Mouse (Mus musculus) CH12.LX (cell line): ENCODE results near the gene Itga9. TPM values are rescaled to one million over a fixed set of nuclear protein-coding genes. Genes with fewer than 3 reads are reported as not detected.

Experiments used
- DNase-seq: peaks from one replicate; pipeline ENCODE4 v3.0.0-alpha.2; 2013; ENCODE audit errors: extremely low read depth
- H3K27ac ChIP-seq: 2 replicates; pipeline ENCODE4 v1.5.1; 2012; ENCODE audit warnings: low read depth, mild to moderate bottlenecking, control low read depth, moderate library complexity; ENCODE audit not compliant: insufficient read depth
- H3K27me3 ChIP-seq: replicated peaks from 2 replicates; pipeline ENCODE3; 2012; ENCODE audit warnings: inconsistent platforms
- H3K36me3 ChIP-seq, 2 experiments: replicated peaks in 1 of 2; 2 replicates each; pipeline versions ENCODE3 to v1.6.1; 2012; ENCODE audit warnings: inconsistent platforms in 1 of 2, low read length in 1 of 2, mild to moderate bottlenecking in 1 of 2, mixed read lengths in 1 of 2, moderate library complexity in 1 of 2; ENCODE audit not compliant: control insufficient read depth in 1 of 2, insufficient read depth in 1 of 2
- H3K4me1 ChIP-seq, 2 experiments: 2 replicates each; pipeline ENCODE4 v1.6.1; 2012; ENCODE audit warnings: inconsistent platforms in 1 of 2, moderate library complexity in 1 of 2; ENCODE audit not compliant: insufficient read depth in 2 of 2, control insufficient read depth in 1 of 2
- H3K4me2 ChIP-seq: 2 replicates; pipeline ENCODE4 v1.6.1; 2012; ENCODE audit warnings: low read depth, mild to moderate bottlenecking, control low read depth; ENCODE audit not compliant: poor library complexity, insufficient read depth, severe bottlenecking
- H3K4me3 ChIP-seq, 3 experiments: fragments of 150-350 bp in 1 of 3; sonication (generic) in 1 of 3; replicated peaks in 1 of 3; 2 replicates each; pipeline versions ENCODE3 to v1.5.1; 2011 to 2012; ENCODE audit warnings: low read depth in 2 of 3, low read length in 2 of 3, mild to moderate bottlenecking in 2 of 3, moderate library complexity in 2 of 3, control low read depth in 1 of 3, improper control_type of control experiment in 1 of 3, inconsistent platforms in 1 of 3, mixed read lengths in 1 of 3; ENCODE audit not compliant: poor library complexity in 1 of 3
- H3K79me2 ChIP-seq: replicated peaks from 2 replicates; pipeline ENCODE4 v1.6.1; 2012; ENCODE audit warnings: mild to moderate bottlenecking, moderate library complexity; ENCODE audit not compliant: control insufficient read depth, poor library complexity, insufficient read depth, severe bottlenecking; ENCODE audit errors: extremely low read depth
- H3K9ac ChIP-seq: 2 replicates; pipeline ENCODE4 v1.6.1; 2012; ENCODE audit warnings: low read depth, mild to moderate bottlenecking, control low read depth, moderate library complexity; ENCODE audit not compliant: insufficient read depth
- H3K9me3 ChIP-seq: replicated peaks from 2 replicates; pipeline ENCODE3; 2012; ENCODE audit warnings: low read length, inconsistent platforms, mixed read lengths
- BHLHE40 ChIP-seq: IDR thresholded peaks from 2 replicates; pipeline ENCODE4 v1.6.1; 2011; ENCODE audit warnings: mild to moderate bottlenecking, low read depth, low read length, improper control_type of control experiment
- E2F4 ChIP-seq: IDR thresholded peaks from 2 replicates; pipeline ENCODE4 v1.6.1; 2011; ENCODE audit warnings: low read depth, low read length, improper control_type of control experiment; ENCODE audit not compliant: insufficient replicate concordance
- ELF1 ChIP-seq: IDR thresholded peaks from 2 replicates; pipeline ENCODE4 v1.6.1; 2014; ENCODE audit warnings: low read depth, mild to moderate bottlenecking, inconsistent platforms, low read length, improper control_type of control experiment
- EP300 ChIP-seq: IDR thresholded peaks from 2 replicates; pipeline ENCODE4 v1.6.1; 2011; ENCODE audit warnings: low read length, improper control_type of control experiment
- ETS1 ChIP-seq: conservative IDR thresholded peaks from 2 replicates; pipeline ENCODE4 v1.6.1; 2012; ENCODE audit warnings: low read depth, mild to moderate bottlenecking, inconsistent platforms, low read length, improper control_type of control experiment, moderate library complexity
- GABPA ChIP-seq: IDR thresholded peaks from 2 replicates; pipeline ENCODE4 v1.6.1; 2012; ENCODE audit warnings: low read depth, low read length, improper control_type of control experiment, inconsistent platforms; ENCODE audit not compliant: insufficient replicate concordance
- IRF4 ChIP-seq: IDR thresholded peaks from 2 replicates; pipeline ENCODE4 v1.6.1; 2014; ENCODE audit warnings: low read depth, mild to moderate bottlenecking, inconsistent platforms, low read length, improper control_type of control experiment
- JUN ChIP-seq: IDR thresholded peaks from 2 replicates; pipeline ENCODE4 v1.6.1; 2011; ENCODE audit warnings: low read depth, mild to moderate bottlenecking, low read length, improper control_type of control experiment, moderate library complexity; ENCODE audit not compliant: insufficient read depth
- JUND ChIP-seq: conservative IDR thresholded peaks from 2 replicates; pipeline ENCODE4 v1.6.1; 2011; ENCODE audit warnings: low read depth, low read length, improper control_type of control experiment
- KAT2A ChIP-seq: IDR thresholded peaks from 2 replicates; pipeline ENCODE4 v1.6.1; 2012; ENCODE audit warnings: low read length, improper control_type of control experiment, inconsistent platforms; ENCODE audit not compliant: insufficient replicate concordance
- MAFK ChIP-seq: IDR thresholded peaks from 2 replicates; pipeline ENCODE4 v1.6.1; 2011; ENCODE audit warnings: low read length, improper control_type of control experiment; ENCODE audit not compliant: insufficient replicate concordance
- MAX ChIP-seq: IDR thresholded peaks from 2 replicates; pipeline ENCODE4 v1.6.1; 2011; ENCODE audit warnings: low read length, improper control_type of control experiment
- MAZ ChIP-seq: IDR thresholded peaks from 2 replicates; pipeline ENCODE4 v1.6.1; 2012; ENCODE audit warnings: low read depth, mild to moderate bottlenecking, inconsistent platforms, low read length, improper control_type of control experiment, moderate library complexity
- MXI1 ChIP-seq: IDR thresholded peaks from 2 replicates; pipeline ENCODE4 v1.6.1; 2011; ENCODE audit warnings: mild to moderate bottlenecking, low read depth, low read length, improper control_type of control experiment
- NELFE ChIP-seq: IDR thresholded peaks from 2 replicates; pipeline ENCODE4 v1.6.1; 2011; ENCODE audit warnings: low read depth, low read length, improper control_type of control experiment
- NRF1 ChIP-seq: IDR thresholded peaks from 2 replicates; pipeline ENCODE4 v1.6.1; 2014; ENCODE audit warnings: low read depth, mild to moderate bottlenecking, inconsistent platforms, low read length, improper control_type of control experiment, moderate library complexity
- PAX5 ChIP-seq: IDR thresholded peaks from 2 replicates; pipeline ENCODE4 v1.6.1; 2012; ENCODE audit warnings: low read length, inconsistent platforms, mixed read lengths
- POLR2A ChIP-seq: IDR thresholded peaks from 2 replicates; pipeline ENCODE4 v1.6.1; 2011; ENCODE audit warnings: low read depth, mild to moderate bottlenecking, improper control_type of control experiment, low read length
- POLR2AphosphoS2 ChIP-seq: IDR thresholded peaks from 2 replicates; pipeline ENCODE4 v1.6.1; 2011; ENCODE audit warnings: low read depth, low read length, improper control_type of control experiment
- SIN3A ChIP-seq: IDR thresholded peaks from 2 replicates; pipeline ENCODE4 v1.6.1; 2012; ENCODE audit warnings: low read length, improper control_type of control experiment, inconsistent platforms
- SMC3 ChIP-seq: IDR thresholded peaks from 2 replicates; pipeline ENCODE4 v1.6.1; 2011; ENCODE audit warnings: low read depth, low read length, improper control_type of control experiment
- TBP ChIP-seq: conservative IDR thresholded peaks from 2 replicates; pipeline ENCODE4 v1.6.1; 2011; ENCODE audit warnings: low read depth, low read length, improper control_type of control experiment
- TCF12 ChIP-seq: IDR thresholded peaks from 2 replicates; pipeline ENCODE4 v1.6.1; 2014; ENCODE audit warnings: low read depth, mild to moderate bottlenecking, inconsistent platforms, low read length, improper control_type of control experiment
- UBTF ChIP-seq: IDR thresholded peaks from 2 replicates; pipeline ENCODE4 v1.6.1; 2012; ENCODE audit warnings: low read depth, mild to moderate bottlenecking, inconsistent platforms, low read length, improper control_type of control experiment, moderate library complexity
- USF1 ChIP-seq: IDR thresholded peaks from 2 replicates; pipeline ENCODE4 v1.6.1; 2014; ENCODE audit warnings: low read depth, mild to moderate bottlenecking, inconsistent platforms, low read length, improper control_type of control experiment
- USF2 ChIP-seq: conservative IDR thresholded peaks from 2 replicates; pipeline ENCODE4 v1.6.1; 2011; ENCODE audit warnings: low read depth, low read length, improper control_type of control experiment
- ZC3H11A ChIP-seq: IDR thresholded peaks from 2 replicates; pipeline ENCODE4 v1.6.1; 2012; ENCODE audit warnings: low read depth, mild to moderate bottlenecking, inconsistent platforms, low read length, improper control_type of control experiment
- ZMIZ1 ChIP-seq: IDR thresholded peaks from 2 replicates; pipeline ENCODE4 v1.6.1; 2012; ENCODE audit warnings: low read depth, mild to moderate bottlenecking, inconsistent platforms, low read length, improper control_type of control experiment
- ZNF384 ChIP-seq: IDR thresholded peaks from 2 replicates; pipeline ENCODE4 v1.6.1; 2012; ENCODE audit warnings: low read depth, low read length, improper control_type of control experiment, inconsistent platforms
- dilution Hi-C: fragments of 300-500 bp; cut with MboI; formaldehyde crosslinking; loops from 2 replicates; pipeline ENCODE4 v1.14.3; 2020; ENCODE audit warnings: low sequenced_read_pairs; ENCODE audit not compliant: extremely low pct_unique_long_range_greater_than_20kb, extremely low pct_ligation_motif_present
- in situ Hi-C: fragments of 300-500 bp; cut with MboI; formaldehyde crosslinking; loops from 3 replicates; pipeline ENCODE4 v1.14.3; 2019; ENCODE audit warnings: low sequenced_read_pairs, low pct_ligation_motif_present, low pct_unique_long_range_greater_than_20kb, mixed read lengths
- polyA plus RNA-seq: library from polyadenylated mRNA; unstranded; fragments of >175 nt; gene quantifications from 2 replicates; pipeline ENCODE4 v1.2.1, GENCODE M21; 2012; ENCODE audit warnings: low read depth; ENCODE audit not compliant: insufficient read length
- total RNA-seq, 2 experiments: library from RNA; depleted of rRNA; stranded (reverse); fragments of 300-350 nt in 1 of 2; fragments of >200 nt in 1 of 2; gene quantifications; 2 replicates each; pipeline ENCODE4 v1.2.3; 2012 to 2014

Gene Itga9
- total and polyA plus RNA-seq, 3 experiments, result 0.19 TPM; not detected in 2

DNA sequence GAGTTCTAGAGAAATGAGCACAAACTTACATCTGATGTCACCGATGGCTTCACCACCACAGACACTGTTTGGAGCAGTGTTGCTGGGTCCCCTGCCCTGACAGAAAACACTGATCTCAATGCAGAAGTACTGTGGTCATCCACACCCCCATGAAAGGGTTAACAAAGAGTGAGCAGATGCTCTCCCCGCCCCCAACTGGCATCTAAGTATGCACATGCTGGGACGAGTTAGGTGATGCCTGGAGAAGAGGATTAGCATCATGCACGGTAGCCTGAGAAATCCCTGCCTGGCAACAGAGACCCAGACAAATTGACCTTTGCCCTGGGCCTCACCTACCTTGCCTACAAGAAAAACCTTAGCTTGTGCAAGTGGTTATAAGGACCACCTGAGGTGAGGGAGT is 162.1 kb downstream of the Itga9 start:
- Histone ChIP-seq H3K4me2 (no peak overlapping the region), H3K27ac (no peak overlapping the region), H3K4me3 (no peak overlapping the region)
- TF ChIP-seq TBP (no peak), POLR2A (no peak), ELF1 (no peak)
- TF ChIP-seq, all 38 proteins: peak for 0
- Histone ChIP-seq H3K9ac (no peak overlapping the region), H3K27me3 (peaks cover 1% of the 10 kb centered on the region), H3K4me1 (peaks cover 0 to 6% of the 10 kb centered on the region in 2 experiments; a peak in 2 of 4 replicates), H3K79me2 (no peaks in the 10 kb centered on the region), H3K9me3 (no peaks in the 10 kb centered on the region), H3K36me3 (no peaks in the 10 kb centered on the region)
- dilution Hi-C loops (no loop called here), in situ Hi-C loops (no loop called here)
- DNase-seq, result no peak

- no peak for DNase-seq
Measured at GRCm38 (mm10) chr9:118770366-118770765, 163.9 kb downstream of the Itga9 start.

DNA sequence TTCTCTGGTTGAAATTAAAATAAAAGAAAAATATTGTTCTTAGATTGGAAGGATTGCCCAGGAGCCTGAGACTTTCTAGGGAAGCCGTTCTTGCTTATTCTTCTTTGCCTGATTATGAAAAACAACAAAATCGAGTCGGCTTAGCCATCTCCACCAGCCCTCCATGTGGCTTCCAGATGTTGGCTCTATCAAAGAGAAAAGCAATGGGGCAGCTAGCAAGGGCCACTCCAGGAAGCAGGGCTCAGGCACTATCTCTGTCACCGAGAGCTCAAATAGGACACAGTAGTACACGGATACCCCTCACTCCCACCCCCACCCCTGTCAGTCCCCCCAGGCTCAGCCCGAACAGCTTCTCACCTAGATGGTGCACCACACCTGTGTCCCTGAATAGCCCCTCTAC is 168.2 kb downstream of the Itga9 start:
- Histone ChIP-seq H3K36me3 (no peaks in the 10 kb centered on the region), H3K9me3 (peaks cover 5% of the 10 kb centered on the region), H3K27ac (no peak overlapping the region), H3K4me3 (no peak overlapping the region), H3K4me1 (no peaks in the 10 kb centered on the region), H3K9ac (no peak overlapping the region), H3K4me2 (no peak overlapping the region), H3K79me2 (no peaks in the 10 kb centered on the region), H3K27me3 (peaks cover 4% of the 10 kb centered on the region)
- dilution Hi-C loops (no loop called here), in situ Hi-C loops (no loop called here)
- DNase-seq, result no peak
- TF ChIP-seq SIN3A, result no peak
- TF ChIP-seq IRF4, result no peak
- TF ChIP-seq BHLHE40, result no peak
- no peak for TF ChIP-seq EP300
- no peak for TF ChIP-seq USF1
- no peak for TF ChIP-seq KAT2A
- TF ChIP-seq ETS1, result no peak
- TF ChIP-seq UBTF, result no peak
- no peak for TF ChIP-seq ZC3H11A
- TF ChIP-seq SMC3, result no peak
- TF ChIP-seq ZNF384, result no peak
- TF ChIP-seq POLR2AphosphoS2, result no peak
- no peak for TF ChIP-seq MAFK
- TF ChIP-seq ZMIZ1, result no peak
- no peak for TF ChIP-seq MXI1
- no peak for TF ChIP-seq E2F4
- TF ChIP-seq NRF1, result no peak
- TF ChIP-seq TCF12, result no peak

More at GRCm38 (mm10) chr9:118770366-118770765, 163.9 kb downstream of the Itga9 start:
- H3K4me3 ChIP-seq, result no peak overlapping the region
- H3K9me3 ChIP-seq, result no peaks in the 10 kb centered on the region
- no peak for TF ChIP-seq UBTF
- no peak for TF ChIP-seq JUN
- TF ChIP-seq GABPA, result no peak
- TF ChIP-seq BHLHE40, result no peak
- no peak for TF ChIP-seq NELFE
- no peak for TF ChIP-seq MAX
- no peak for TF ChIP-seq EP300
- TF ChIP-seq ZC3H11A, result no peak
- TF ChIP-seq POLR2A, result no peak
- no peak for TF ChIP-seq MAZ
- TF ChIP-seq USF1, result no peak
- TF ChIP-seq PAX5, result no peak
- TF ChIP-seq JUND, result no peak
- TF ChIP-seq USF2, result no peak
- TF ChIP-seq MAFK, result no peak
- H3K4me1 ChIP-seq, result no peaks in the 10 kb centered on the region
- no peak overlapping the region for H3K4me2 ChIP-seq
- H3K27me3 ChIP-seq, result peaks cover 1% of the 10 kb centered on the region
- H3K79me2 ChIP-seq, result no peaks in the 10 kb centered on the region
- H3K9ac ChIP-seq, result no peak overlapping the region
- in situ Hi-C loops (no loop called here), dilution Hi-C loops (no loop called here)
- H3K36me3 ChIP-seq, result no peaks in the 10 kb centered on the region
- H3K27ac ChIP-seq, result no peak overlapping the region
